Mouse (Mus musculus): Measurements from ENCODE around the gene Gsdmc3.
"Not testable (repeated sequence)": the region's sequence is repeated elsewhere in the genome, so short reads cannot be mapped to it uniquely, and the experiment has no call there.

The Gsdmc3 gene

GRCm38 (mm10) chr15:63878458-63878857 is at the start of gene Gsdmc3:
TSS of gene Gsdmc3 (minus strand) at chr15:63878558.
- not testable (repeated sequence) for DNase-seq (ENCODE audit: low spot score in 2 of 2)

- DNase-seq (ENCODE audit: low spot score in 2 of 2), result no peak
These were observed 47.8 kb upstream of the Gsdmc3 start for GRCm38 (mm10) chr15:63926201-63926600.

- DNase-seq (ENCODE audit: low spot score in 2 of 2), result no peak
These were observed 46.1 kb upstream of the Gsdmc3 start for GRCm38 (mm10) chr15:63924484-63924883.

- not testable (repeated sequence) for DNase-seq (ENCODE audit: low spot score in 2 of 2)
These were observed 43.3 kb upstream of the Gsdmc3 start for GRCm38 (mm10) chr15:63921618-63922017.

GRCm38 (mm10) chr15:63919728-63920127 is 41.4 kb upstream of the Gsdmc3 start:
- DNase-seq (ENCODE audit: low spot score in 2 of 2), result not testable (repeated sequence)

GRCm38 (mm10) chr15:63916584-63916983 is 38.2 kb upstream of the Gsdmc3 start:
- DNase-seq (ENCODE audit: low spot score in 2 of 2), result not testable (repeated sequence)

GRCm38 (mm10) chr15:63912197-63912596 is 33.8 kb upstream of the Gsdmc3 start, which contains the start of gene Gsdmc4:
TSS of gene Gsdmc4 (minus strand) at chr15:63912297.
- DNase-seq (ENCODE audit: low spot score in 2 of 2), result not testable (repeated sequence)

GRCm38 (mm10) chr15:63909896-63910295 is 31.5 kb upstream of the Gsdmc3 start:
- not testable (repeated sequence) for DNase-seq (ENCODE audit: low spot score in 2 of 2)

GRCm38 (mm10) chr15:63895560-63896353 is 17.4 kb upstream of the Gsdmc3 start:
- peak; percentile 9 to 25 for DNase-seq (ENCODE audit: low spot score in 2 of 2)

GRCm38 (mm10) chr15:63888440-63888839 is 10.1 kb upstream of the Gsdmc3 start:
- DNase-seq (ENCODE audit: low spot score in 2 of 2), result not testable (repeated sequence)

- not testable (repeated sequence) for DNase-seq (ENCODE audit: low spot score in 2 of 2)
These were observed 9.6 kb upstream of the Gsdmc3 start for GRCm38 (mm10) chr15:63887949-63888348.

- not testable (repeated sequence) for DNase-seq (ENCODE audit: low spot score in 2 of 2)
These were observed 2.2 kb downstream of the Gsdmc3 start for GRCm38 (mm10) chr15:63876160-63876559.

- DNase-seq (ENCODE audit: low spot score in 2 of 2), result not testable (repeated sequence)
These were observed 16.4 kb downstream of the Gsdmc3 start for GRCm38 (mm10) chr15:63861965-63862364.
